Mouse (Mus musculus) embryonic fibroblast, embryonic 13.5 days (primary cell): ENCODE results near the gene Bves. TPM values are rescaled to one million over a fixed set of nuclear protein-coding genes. Genes with fewer than 3 reads are reported as not detected.
"Not testable (repeated sequence)": the region's sequence is repeated elsewhere in the genome, so short reads cannot be mapped to it uniquely, and the experiment has no call there.

ENCODE experiments used
- H3K27ac ChIP-seq: 2 replicates; pipeline ENCODE4 v1.5.1; 2012; ENCODE audit warnings: low read length, control low read depth, inconsistent platforms; ENCODE audit not compliant: insufficient read depth
- H3K4me1 ChIP-seq: 2 replicates; pipeline ENCODE4 v1.6.1; 2011; ENCODE audit warnings: low read length; ENCODE audit not compliant: control insufficient read depth, insufficient read depth
- H3K4me3 ChIP-seq: 2 replicates; pipeline ENCODE4 v1.5.1; 2011; ENCODE audit warnings: mild to moderate bottlenecking, control low read depth, low read length; ENCODE audit not compliant: insufficient read depth
- CTCF ChIP-seq: IDR thresholded peaks from 2 replicates; pipeline ENCODE4 v1.5.1; 2011; ENCODE audit warnings: mild to moderate bottlenecking, control low read depth, low read length, moderate library complexity, borderline replicate concordance; ENCODE audit not compliant: insufficient read depth
- POLR2A ChIP-seq: IDR thresholded peaks from 2 replicates; pipeline ENCODE4 v1.6.1; 2011; ENCODE audit warnings: low read depth, mild to moderate bottlenecking, control low read depth, low read length, moderate library complexity
- polyA plus RNA-seq: library from polyadenylated mRNA; stranded (reverse); fragments of >200 nt; gene quantifications from 2 replicates; pipeline ENCODE4 v1.2.4, GENCODE M21; 2011; ENCODE audit warnings: low read depth; ENCODE audit not compliant: missing spikeins, insufficient read length

The Bves gene
- polyA plus RNA-seq, 1 experiment: 2.5 TPM

DNA sequence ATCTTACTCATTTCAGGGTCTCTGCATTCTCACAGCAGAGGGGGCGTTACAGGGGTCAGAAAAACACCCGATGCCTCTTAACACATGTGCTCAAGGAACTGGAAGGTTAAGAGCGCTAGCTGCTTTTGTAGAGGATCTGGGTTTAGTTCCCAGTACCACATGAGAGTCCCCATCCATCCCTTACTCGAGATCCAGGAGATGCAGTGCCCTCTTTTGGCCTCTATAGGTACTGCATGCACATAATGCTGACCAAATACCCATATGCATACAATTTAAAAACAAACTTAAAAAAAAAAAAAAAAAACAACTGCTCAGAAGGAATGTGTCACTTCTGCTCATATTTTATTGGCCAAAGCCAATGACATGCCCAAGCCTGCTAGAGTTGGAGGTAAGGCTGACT is 8.8 kb downstream of the Bves start:
- Histone ChIP-seq H3K27ac (no peak overlapping the region), H3K4me3 (no peak overlapping the region), H3K4me1 (no peaks in the 10 kb centered on the region)
- TF ChIP-seq CTCF: no peak
- TF ChIP-seq POLR2A: no peak

DNA sequence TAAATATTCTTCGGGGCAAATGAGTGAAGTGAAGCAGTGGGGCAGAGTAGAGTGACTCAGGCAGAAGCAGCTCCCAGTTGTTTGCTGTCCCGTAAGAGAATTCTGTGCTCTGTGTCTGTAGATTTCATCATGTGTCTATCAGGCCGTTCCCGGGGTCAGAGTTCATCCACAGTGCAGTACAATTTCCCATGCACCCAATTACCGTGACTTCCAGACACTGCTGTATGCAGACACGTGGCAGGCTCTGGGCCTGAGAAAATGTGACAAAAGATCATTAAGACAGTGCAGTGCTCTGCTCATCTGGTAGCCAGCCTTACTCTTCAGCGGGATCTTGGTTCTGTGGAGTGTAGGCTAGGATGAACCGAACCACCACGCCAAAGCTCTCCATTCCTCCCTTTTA is 9.6 kb downstream of the Bves start:
- TF ChIP-seq CTCF (no peak), POLR2A (no peak)
- Histone ChIP-seq H3K27ac (no peak overlapping the region), H3K4me1 (no peaks in the 10 kb centered on the region), H3K4me3 (no peak overlapping the region)

DNA sequence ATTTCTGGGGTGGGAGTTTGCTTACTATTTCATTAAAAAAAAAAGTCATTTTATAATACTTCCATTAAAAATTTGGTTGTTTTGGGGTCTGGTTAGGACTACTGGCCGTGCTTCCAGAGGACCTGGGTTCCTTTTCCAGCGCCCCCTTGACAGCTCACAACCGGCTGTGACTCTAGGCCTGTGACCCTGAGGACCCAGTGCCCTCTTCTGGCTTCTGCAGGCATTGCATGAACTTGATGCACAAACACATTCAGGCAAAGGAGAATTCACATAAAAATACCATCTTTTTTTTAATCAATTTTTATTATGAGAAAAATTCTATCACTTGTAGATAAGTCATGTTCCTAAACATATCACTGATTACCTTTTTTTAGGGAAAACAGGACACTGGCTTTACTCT is 12.6 kb downstream of the Bves start:
- H3K4me3 ChIP-seq, H3K4me1 ChIP-seq, H3K27ac ChIP-seq: not testable (repeated sequence)

DNA sequence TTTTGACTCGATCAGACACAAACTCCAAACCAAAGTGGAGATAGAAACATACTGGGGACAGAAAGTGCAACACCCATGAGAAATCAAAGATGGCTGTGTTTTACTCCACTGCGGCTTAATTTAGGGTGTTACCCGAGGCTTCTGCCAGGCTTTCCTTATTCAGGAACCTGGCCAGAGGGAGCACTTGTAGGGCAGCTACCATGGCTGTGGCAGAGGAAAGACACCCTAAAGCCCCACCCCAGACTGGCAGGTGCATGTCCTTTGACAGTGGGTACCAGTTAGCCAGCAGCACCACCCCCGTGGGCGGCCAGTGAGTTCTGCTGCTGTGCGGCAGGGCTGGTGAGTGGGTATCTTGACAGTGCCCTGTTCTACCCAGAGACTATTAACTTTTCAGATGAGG is 20.5 kb downstream of the Bves start:
- TF ChIP-seq POLR2A (no peak), CTCF (no peak)
- H3K4me3 ChIP-seq: no peak overlapping the region
- no peak overlapping the region for H3K27ac ChIP-seq
- H3K4me1 ChIP-seq: no peaks in the 10 kb centered on the region

DNA sequence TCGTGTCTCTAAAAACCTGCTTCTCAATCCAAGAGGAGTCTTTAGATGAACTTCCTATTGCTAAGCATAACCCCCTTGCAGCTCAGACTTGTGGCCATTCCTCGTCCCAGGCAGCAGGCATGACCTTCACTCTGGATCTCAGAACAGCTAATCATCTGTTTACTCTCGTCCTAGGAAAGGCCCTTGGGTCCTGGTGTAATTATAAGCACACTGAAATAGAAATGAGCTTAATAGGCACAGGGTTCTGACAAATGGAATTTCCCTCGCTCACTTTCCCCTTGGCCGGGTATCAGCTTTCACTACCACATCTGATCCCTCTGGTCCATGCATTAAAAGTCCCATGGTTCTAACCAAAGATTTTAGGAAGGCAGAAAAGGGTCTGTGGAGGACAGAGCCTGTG is 27.8 kb downstream of the Bves start:
- Histone ChIP-seq H3K4me1 (no peaks in the 10 kb centered on the region), H3K4me3 (no peak overlapping the region), H3K27ac (no peak overlapping the region)
- TF ChIP-seq POLR2A: no peak
- no peak for TF ChIP-seq CTCF

DNA sequence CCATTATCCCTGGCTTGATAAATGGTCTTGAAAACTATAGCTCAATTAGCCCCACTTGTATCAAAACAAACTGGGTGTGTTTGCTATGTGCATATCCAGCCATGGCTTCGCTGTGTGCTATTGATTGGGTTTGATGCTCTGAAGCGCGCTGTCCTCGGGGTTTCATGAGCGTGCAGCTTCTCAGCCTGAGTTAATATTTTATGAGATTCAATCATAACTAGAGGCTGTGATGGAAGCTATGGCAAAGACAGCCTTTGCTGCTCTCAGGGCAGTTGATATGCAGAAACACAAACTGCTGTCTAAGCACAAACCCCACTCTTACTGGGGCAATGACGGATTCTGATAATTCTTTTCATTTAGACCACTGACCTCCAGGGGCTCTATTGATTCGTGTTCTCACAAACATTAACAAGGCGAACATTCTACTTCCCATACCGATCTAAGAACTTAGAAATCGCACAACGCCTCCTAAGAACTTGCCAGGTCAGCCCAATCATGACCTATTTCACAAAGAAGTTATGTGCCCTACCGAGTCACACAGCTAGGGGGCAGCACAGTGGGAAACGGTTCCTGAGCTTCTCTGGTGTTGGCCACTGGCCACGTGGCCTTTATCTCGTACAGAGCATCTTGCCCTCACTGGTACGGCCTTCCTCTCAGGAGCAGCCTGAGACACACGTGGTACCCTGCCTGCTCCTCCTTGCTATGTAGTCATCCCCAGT is 31.6 kb downstream of the Bves start:
- H3K4me3 ChIP-seq: no peak overlapping the region
- no peak overlapping the region for H3K27ac ChIP-seq
- no peaks in the 10 kb centered on the region for H3K4me1 ChIP-seq
- no peak for TF ChIP-seq POLR2A
- peak; percentile 8; the same call in 1 of the 2 replicates for TF ChIP-seq CTCF

DNA sequence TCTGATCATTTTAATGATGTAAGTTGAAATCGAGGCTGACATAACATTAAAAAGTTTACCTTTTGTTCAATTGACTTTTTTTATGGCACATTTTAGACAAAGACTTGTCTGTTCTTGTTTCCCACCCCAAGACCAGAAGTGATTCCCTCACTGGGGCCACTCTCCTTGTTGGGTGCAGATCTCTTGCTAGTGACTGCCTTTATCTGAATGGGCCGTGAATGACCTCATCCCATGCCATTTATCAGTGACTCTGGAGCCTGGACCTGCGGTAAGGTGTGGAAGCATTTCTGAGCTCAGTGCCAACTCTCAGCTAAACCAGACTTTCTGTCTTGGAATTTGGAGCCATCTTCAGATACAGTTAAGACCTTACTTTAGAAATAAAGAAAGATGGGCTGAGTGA is 34.1 kb downstream of the Bves start:
- H3K4me3 ChIP-seq: no peak overlapping the region
- TF ChIP-seq POLR2A (no peak), CTCF (no peak)
- no peak overlapping the region for H3K27ac ChIP-seq
- no peaks in the 10 kb centered on the region for H3K4me1 ChIP-seq

DNA sequence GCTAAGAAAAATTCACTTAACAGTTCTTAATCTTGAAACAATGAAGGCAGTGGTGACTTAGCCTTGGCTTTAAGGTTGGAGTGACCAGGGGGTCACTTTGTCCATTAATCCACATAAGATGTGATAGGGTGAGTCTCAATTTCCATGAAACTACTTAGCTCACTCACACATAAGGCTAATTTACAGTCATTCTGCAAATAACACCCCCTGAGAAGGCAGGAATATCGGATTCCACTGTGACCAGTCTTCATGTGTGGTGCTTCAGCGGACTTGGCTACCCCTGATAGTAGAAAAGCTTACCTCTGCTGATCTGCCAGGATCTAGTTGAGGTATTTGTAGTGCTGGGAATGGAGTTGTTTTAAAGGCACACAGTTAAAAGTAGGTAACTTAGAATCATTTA is 35.0 kb downstream of the Bves start:
- Histone ChIP-seq H3K4me3 (no peak overlapping the region), H3K4me1 (no peaks in the 10 kb centered on the region), H3K27ac (no peak overlapping the region)
- TF ChIP-seq POLR2A (no peak), CTCF (no peak)

DNA sequence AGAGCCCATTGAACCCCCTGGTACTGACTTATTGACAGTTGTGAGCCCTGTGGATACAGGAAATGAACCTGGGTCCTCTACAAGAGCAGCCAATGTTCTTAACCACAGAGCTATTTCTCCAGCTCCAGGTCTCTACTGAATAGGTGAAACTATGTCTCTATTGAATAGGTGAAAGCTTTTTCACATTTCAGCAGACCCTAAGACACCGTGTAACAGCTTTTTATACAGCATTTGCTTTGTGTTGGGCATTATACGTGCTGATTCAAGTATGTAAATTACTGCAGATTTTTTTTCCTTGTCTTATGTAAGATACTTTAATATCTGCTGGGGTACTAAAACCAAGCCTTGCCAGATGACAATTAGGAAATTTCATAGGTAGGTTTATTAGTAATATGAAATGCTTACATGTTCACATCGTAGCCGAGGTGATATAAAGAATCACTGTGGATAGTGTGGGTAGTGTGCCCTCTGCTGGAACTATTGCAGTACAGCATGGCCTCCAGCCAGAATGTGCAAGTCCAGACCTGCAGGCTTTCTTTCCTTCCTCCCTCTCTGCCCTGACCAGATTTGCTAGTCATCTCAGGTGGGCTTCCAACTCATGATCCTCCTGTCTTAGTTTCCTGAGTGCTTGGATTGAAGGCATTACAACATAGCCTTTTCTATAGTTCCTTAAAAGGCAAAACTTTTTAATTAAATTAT is 37.6 kb downstream of the Bves start:
- Histone ChIP-seq H3K4me3 (no peak overlapping the region), H3K4me1 (no peaks in the 10 kb centered on the region), H3K27ac (no peak overlapping the region)
- TF ChIP-seq POLR2A (no peak), CTCF (peak; percentile 68; the same call in 1 of the 2 replicates)

DNA sequence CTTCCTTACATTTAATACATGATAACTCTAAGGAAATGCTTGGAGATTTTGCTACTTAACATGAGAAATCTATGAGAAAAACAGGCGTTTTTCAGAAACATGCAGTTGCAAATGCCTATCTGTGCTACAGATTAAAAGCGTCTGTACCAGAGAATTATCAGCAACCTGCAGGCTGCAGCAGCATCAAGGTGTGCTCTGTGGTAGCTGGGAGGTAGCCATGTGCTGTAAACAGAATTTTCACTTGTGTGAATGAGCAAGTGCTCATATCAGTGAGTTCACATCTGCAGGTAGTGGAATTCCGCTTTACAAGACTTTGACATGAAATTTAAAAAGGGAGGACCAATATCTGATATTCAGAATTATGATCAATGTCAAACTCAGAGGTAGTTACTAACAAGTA is 42.7 kb downstream of the Bves start:
- no peaks in the 10 kb centered on the region for H3K4me1 ChIP-seq
- TF ChIP-seq CTCF: no peak
- no peak for TF ChIP-seq POLR2A
- H3K4me3 ChIP-seq: no peak overlapping the region
- no peak overlapping the region for H3K27ac ChIP-seq
